Mouse (Mus musculus) lung, adult 10 weeks (tissue): Measurements from ENCODE around the gene Nutf2. TPM values are rescaled to one million over a fixed set of nuclear protein-coding genes. Genes with fewer than 3 reads are reported as not detected.

Source experiments
- polyA plus RNA-seq: library from polyadenylated mRNA; stranded (reverse); fragments of 350-450 nt; fragmentation: Illumina TruSeq; extraction: RNeasy Lipid Tissue Mini Kit (QIAGEN cat#74804); gene quantifications from one replicate; pipeline ENCODE4 v1.2.3, GENCODE M21; 2014; ENCODE audit warnings: low read depth, low replicate concordance; ENCODE audit not compliant: insufficient read depth

The Nutf2 gene
- polyA plus RNA-seq: 73.5 TPM

DNA sequence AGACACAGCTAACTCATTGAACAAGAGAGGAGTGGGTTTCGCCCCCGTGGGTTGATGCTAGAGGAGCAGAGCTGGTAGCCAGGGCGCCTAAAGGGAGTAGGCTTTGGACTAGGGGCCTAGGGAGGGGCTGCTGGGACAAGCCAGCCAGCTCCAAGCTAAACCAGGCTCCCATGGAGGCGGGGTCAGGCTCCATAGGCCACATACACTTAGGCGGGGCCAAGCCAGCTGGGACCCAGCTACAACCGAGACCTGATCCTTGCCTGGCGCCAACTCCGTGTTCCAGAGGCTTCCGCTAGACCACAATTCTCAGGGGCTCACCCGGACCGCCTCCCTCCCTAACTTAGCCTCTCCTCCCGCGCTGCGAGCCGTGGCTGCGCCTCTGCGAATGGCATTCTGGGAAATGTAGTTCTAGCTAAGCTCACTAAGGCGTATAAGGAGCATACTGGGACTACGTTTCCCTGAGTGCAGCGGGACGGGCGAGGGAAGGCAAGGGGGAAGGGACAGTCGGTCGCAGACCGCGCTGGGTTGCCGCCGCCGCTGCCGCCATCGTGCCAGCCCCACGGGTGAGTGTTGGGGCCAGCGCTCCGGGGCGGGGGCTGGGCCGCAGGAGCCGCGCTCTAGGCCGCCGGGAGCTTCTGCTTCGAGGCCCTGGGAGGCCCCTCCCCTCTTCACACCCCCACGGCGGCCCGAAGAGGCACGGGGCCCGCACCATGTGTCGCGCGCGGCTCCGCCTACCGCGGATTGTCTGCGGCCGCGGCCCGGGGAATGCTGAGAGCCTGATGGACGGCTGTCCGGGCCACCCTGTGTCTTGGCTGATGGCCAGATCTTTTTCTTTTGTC, at the start of gene Nutf2:
Gene Nutf2, plus strand, starts transcription at position 438 of the 839 bp plus-strand sequence.

GRCm38 (mm10) chr8:105826861-105827848, 33.2 kb upstream of the Nutf2 start, which contains the start of the genes Ranbp10 and Tsnaxip1:
Gene Ranbp10, minus strand, starts transcription at chr8:105827350.
Gene Tsnaxip1, plus strand, starts transcription at chr8:105827731.

DNA sequence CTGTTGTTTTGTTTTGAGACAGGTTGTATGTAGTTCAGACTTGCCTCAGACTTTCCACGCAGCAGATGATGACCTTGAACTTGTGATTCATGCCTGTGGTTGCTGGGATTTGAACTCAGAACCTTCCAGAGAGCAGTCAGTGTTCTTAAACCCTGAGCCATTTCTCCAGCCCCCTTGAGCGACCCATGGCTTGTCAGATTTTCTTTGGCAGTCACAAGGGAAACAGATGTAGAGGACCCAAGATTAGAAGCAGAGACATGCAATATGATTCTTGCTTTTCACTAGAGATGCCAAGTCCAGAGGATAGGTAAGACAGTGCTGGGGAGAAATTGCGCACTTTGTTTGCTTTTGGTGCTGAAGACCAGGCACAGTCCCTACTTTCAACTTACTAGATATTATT, 7.2 kb upstream of the Nutf2 start, which contains the start of gene Cenpt:
Gene Cenpt, minus strand, starts transcription at position 101 of the 400 bp plus-strand sequence.

GRCm38 (mm10) chr8:105854715-105855216, 5.6 kb upstream of the Nutf2 start, which contains the start of gene Thap11:
Gene Thap11, plus strand, starts transcription at chr8:105855132.

DNA sequence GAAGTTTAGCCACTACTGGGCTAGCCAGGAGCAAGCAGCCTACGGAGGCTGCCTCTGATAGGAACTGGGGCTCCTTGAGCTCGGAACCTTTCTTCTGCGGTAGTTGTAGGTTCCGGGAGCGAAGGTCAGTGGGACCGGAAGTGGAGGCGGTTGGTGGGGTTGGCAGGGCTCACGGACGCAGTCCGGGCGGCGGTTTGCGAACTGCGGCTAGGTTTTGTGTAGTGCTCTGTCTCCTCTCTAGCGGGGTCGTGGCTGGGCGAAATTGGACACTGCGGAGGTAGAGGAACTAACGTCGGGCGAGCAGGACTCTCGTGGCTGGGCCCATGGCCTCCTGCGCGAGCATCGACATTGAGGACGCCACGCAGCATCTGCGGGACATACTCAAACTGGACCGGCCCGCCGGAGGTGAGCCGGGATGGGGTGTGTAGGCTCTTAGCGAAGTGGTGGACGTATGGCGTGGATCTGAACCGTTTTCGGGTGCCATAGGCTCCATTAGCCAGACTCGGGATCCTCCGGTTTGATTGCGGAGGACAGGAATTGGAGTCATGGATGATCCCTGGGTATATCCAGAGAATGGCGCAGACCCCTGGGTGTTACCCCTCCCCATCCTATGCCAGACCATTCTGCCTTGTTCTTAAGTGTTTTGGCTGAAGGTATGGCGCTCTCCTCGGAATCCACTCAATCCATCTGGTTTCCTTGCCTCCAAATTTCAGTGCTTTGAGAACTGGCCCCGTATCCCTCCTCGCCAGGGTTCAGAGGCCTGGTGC, 20.6 kb downstream of the Nutf2 start, which contains the start of gene Edc4:
Gene Edc4, plus strand, starts transcription at position 128 of the 767 bp plus-strand sequence.

DNA sequence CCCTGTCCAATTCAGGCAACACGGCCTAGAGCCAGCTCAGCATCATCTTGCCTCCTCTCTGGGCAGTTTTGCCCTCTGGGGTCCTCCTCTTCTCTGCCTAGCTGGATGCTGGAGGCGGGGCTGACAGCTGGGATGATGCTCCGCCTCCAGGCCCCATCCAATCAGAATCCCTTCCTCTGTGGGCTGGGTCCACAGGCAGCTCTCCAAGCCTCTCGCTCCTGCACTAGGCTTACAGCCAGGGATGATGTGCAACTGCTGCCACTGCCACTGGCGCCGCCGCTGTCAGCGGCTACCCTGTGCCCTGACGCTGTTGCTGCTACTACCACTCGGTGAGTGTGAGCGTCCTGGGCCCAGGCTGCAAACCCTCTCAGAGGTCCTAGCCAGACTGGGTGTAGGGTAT, 33.0 kb downstream of the Nutf2 start, which contains the start of gene Nrn1l:
Gene Nrn1l, plus strand, starts transcription at position 229 of the 400 bp plus-strand sequence.

GRCm38 (mm10) chr8:105900180-105900940, 40.0 kb downstream of the Nutf2 start, which contains the start of gene Pskh1:
Gene Pskh1, plus strand, starts transcription at chr8:105900441.

Other genes with a start within 250 kb of the Nutf2 start
- gene Ctcf, start 224.0 kb upstream of the Nutf2 start, polyA plus RNA-seq: 25.0 TPM
- 4.4 TPM for gene Agrp, start 223.2 kb upstream of the Nutf2 start, polyA plus RNA-seq
- 2.7 TPM for gene Carmil2, start 174.3 kb upstream of the Nutf2 start, polyA plus RNA-seq
- 22.3 TPM for gene Acd, start 159.5 kb upstream of the Nutf2 start, polyA plus RNA-seq
- 12.1 TPM for gene Pard6a, start 159.4 kb upstream of the Nutf2 start, polyA plus RNA-seq
- not detected for gene 4933405L10Rik, start 152.9 kb upstream of the Nutf2 start, polyA plus RNA-seq
- 4.8 TPM for gene Enkd1, start 152.4 kb upstream of the Nutf2 start, polyA plus RNA-seq
- 9.4 TPM for gene Gfod2, start 101.9 kb upstream of the Nutf2 start, polyA plus RNA-seq
- 7.8 TPM for gene Ranbp10, start 33.2 kb upstream of the Nutf2 start, polyA plus RNA-seq
- 3.0 TPM for gene Tsnaxip1, start 32.8 kb upstream of the Nutf2 start, polyA plus RNA-seq
- 8.7 TPM for gene Cenpt, start 7.3 kb upstream of the Nutf2 start, polyA plus RNA-seq
- 29.0 TPM for gene Thap11, start 5.4 kb upstream of the Nutf2 start, polyA plus RNA-seq
- 11.8 TPM for gene Edc4, start 20.3 kb downstream of the Nutf2 start, polyA plus RNA-seq
- gene Nrn1l, start 33.0 kb downstream of the Nutf2 start, polyA plus RNA-seq: 0.93 TPM
- gene Pskh1, start 39.9 kb downstream of the Nutf2 start, polyA plus RNA-seq: 11.8 TPM
- 0.77 TPM for gene Ctrl, start 73.3 kb downstream of the Nutf2 start, polyA plus RNA-seq
- gene Psmb10, start 77.9 kb downstream of the Nutf2 start, polyA plus RNA-seq: 150 TPM
- 1.00 TPM for gene Lcat, start 82.8 kb downstream of the Nutf2 start, polyA plus RNA-seq
- gene Slc12a4, start 105.5 kb downstream of the Nutf2 start, polyA plus RNA-seq: 21.9 TPM
- gene Dpep3, start 118.8 kb downstream of the Nutf2 start, polyA plus RNA-seq: not detected
- gene Dus2, start 130.8 kb downstream of the Nutf2 start, polyA plus RNA-seq: 7.0 TPM
- not detected for gene Dpep2nb, start 145.4 kb downstream of the Nutf2 start, polyA plus RNA-seq
- 4.4 TPM for gene Ddx28, start 151.3 kb downstream of the Nutf2 start, polyA plus RNA-seq
- 10.7 TPM for gene Nfatc3, start 198.3 kb downstream of the Nutf2 start, polyA plus RNA-seq